16 mouse cellular contexts compared by ENCODE assay signal in genomic region chr13:38324452-38324851, GRCm38 (mm10). TPM values are rescaled to one million over a fixed set of nuclear protein-coding genes. Genes with fewer than 3 reads are reported as not detected.
DNase-seq lines count a peak whose midpoint lies in the region; ATAC-seq lines count a peak whose summit lies in the region.
"Had no signal": no experiment of that assay in that cellular context is flagged by ENCODE, and none has a peak within 500 bp of the region (broad histone marks: within the 10 kb centered on the region; RNA-seq: fewer than 3 reads in every experiment).

No protein-coding gene starts in this region.

- DNase-seq in embryonic facial prominence, embryonic 14.5 days (ENCODE audit: low spot score), result peak; percentile 46
- DNase-seq in embryonic facial prominence, embryonic 10.5 days (ENCODE audit: low spot score), result no peak
- peak; percentile 55 for DNase-seq in kidney, postnatal 10 days
- no peak for DNase-seq in kidney, adult 8-10 months
- peak; percentile 7 for DNase-seq in retina, postnatal 1 day
- no peak for DNase-seq in retina, embryonic 14.5 days (ENCODE audit: low spot score)
- peak; percentile 25 for DNase-seq in lung, postnatal 36 days
- DNase-seq in thymus, postnatal 14 days, result no peak
- DNase-seq: cerebellum, adult 18-20 months; layer of hippocampus, postnatal 36 days; left cerebral cortex, postnatal 4 days had no signal

- no peak for ATAC-seq in embryonic facial prominence, embryonic 14.5 days (ENCODE audit: low read depth)
- ATAC-seq: hindbrain, postnatal 0 days; Patski had no signal

- 52% methylated on average over 10 of the region's 10 CpGs for WGBS in embryonic facial prominence, embryonic 14.5 days
- 85% methylated on average over 10 of the region's 10 CpGs for WGBS in embryonic facial prominence, embryonic 10.5 days

- H3K4me2 ChIP-seq in embryonic facial prominence, embryonic 14.5 days (ENCODE audit: low read depth, low read length), result no peak overlapping the region
- H3K4me2 ChIP-seq: stomach, embryonic 15.5 days had no signal

- no peak overlapping the region for H3K4me3 ChIP-seq in embryonic facial prominence, embryonic 14.5 days (ENCODE audit: low read depth, low read length)
- H3K4me3 ChIP-seq in embryonic facial prominence, embryonic 10.5 days, result no peak overlapping the region
- H3K4me3 ChIP-seq: midbrain, embryonic 10.5 days; stomach, embryonic 15.5 days had no signal

- no peak overlapping the region for H3K9ac ChIP-seq in embryonic facial prominence, embryonic 14.5 days (ENCODE audit: low read depth, low read length)
- H3K9ac ChIP-seq: liver, embryonic 14.5 days; stomach, embryonic 15.5 days had no signal

- H3K4me1 ChIP-seq in embryonic facial prominence, embryonic 14.5 days (ENCODE audit: control insufficient read depth, insufficient read depth, low read length), result peaks cover 3% of the 10 kb centered on the region; the same call in 1 of the 2 replicates
- H3K4me1 ChIP-seq in embryonic facial prominence, embryonic 10.5 days, result peaks cover 5% of the 10 kb centered on the region; the same call in 1 of the 2 replicates
- H3K4me1 ChIP-seq: midbrain, embryonic 10.5 days; stomach, embryonic 15.5 days had no signal

- no peaks in the 10 kb centered on the region for H3K27me3 ChIP-seq in embryonic facial prominence, embryonic 14.5 days (replicated peaks; ENCODE audit: control insufficient read depth, insufficient read depth, low read length)
- H3K27me3 ChIP-seq in embryonic facial prominence, embryonic 10.5 days (replicated peaks; ENCODE audit: low read depth, poor library complexity, severe bottlenecking), result no peaks in the 10 kb centered on the region
- H3K27me3 ChIP-seq: stomach, embryonic 15.5 days had no signal

- H3K9me3 ChIP-seq in embryonic facial prominence, embryonic 14.5 days (ENCODE audit: control insufficient read depth, low read length), result no peaks in the 10 kb centered on the region
- no peaks in the 10 kb centered on the region for H3K9me3 ChIP-seq in embryonic facial prominence, embryonic 10.5 days
- H3K9me3 ChIP-seq: midbrain, embryonic 10.5 days; stomach, embryonic 15.5 days had no signal

- H3K27ac ChIP-seq in embryonic facial prominence, embryonic 14.5 days (replicated peaks; ENCODE audit: low read depth, low read length), result no peak overlapping the region
- no peak overlapping the region for H3K27ac ChIP-seq in embryonic facial prominence, embryonic 10.5 days (replicated peaks)
- H3K27ac ChIP-seq: hindbrain, postnatal 0 days; liver, embryonic 14.5 days; midbrain, embryonic 10.5 days; stomach, embryonic 15.5 days had no signal

- no peaks in the 10 kb centered on the region for H3K36me3 ChIP-seq in embryonic facial prominence, embryonic 14.5 days (ENCODE audit: control insufficient read depth, insufficient read depth, low read length)
- no peaks in the 10 kb centered on the region for H3K36me3 ChIP-seq in embryonic facial prominence, embryonic 10.5 days (replicated peaks)
- H3K36me3 ChIP-seq: midbrain, embryonic 10.5 days; stomach, embryonic 15.5 days had no signal

RNA-seq across cellular contexts. Expression of gene Bmp6, which starts 20.5 kb away (rescaled TPM):
- 3.7 and 3.9 TPM in 2 replicates for polyA plus RNA-seq in embryonic facial prominence, embryonic 14.5 days (2014; fragmentation: Nextera tagmentation; extraction: Ambion mirVana)
- polyA plus RNA-seq in embryonic facial prominence, embryonic 10.5 days (2016; fragmentation: Nextera tagmentation; extraction: Ambion mirVana), result 0.67 and 0.75 TPM in 2 replicates

Comparison
In these comparisons a context has a peak if more than half of its experiments do, and no peak if none do; other contexts are left out.
1. DNase-seq: peak in embryonic facial prominence, embryonic 14.5 days (single experiment), kidney, postnatal 10 days (single experiment), retina, postnatal 1 day (single experiment) and lung, postnatal 36 days (single experiment); none in embryonic facial prominence, embryonic 10.5 days (single experiment), kidney, adult 8-10 months (0 of 2), retina, embryonic 14.5 days (single experiment) and thymus, postnatal 14 days (single experiment).